Mouse (Mus musculus) stomach, embryonic 16.5 days (tissue): ENCODE data around the gene Rassf7. TPM values are rescaled to one million over a fixed set of nuclear protein-coding genes. Genes with fewer than 3 reads are reported as not detected.

ENCODE experiments used
- ATAC-seq: fragments of 200-750 bp; cut with Nextera tagmentation; 2 replicates; pipeline ENCODE4 v1.8.0; 2017; ENCODE audit warnings: moderate number of reproducible peaks, moderate TSS enrichment; ENCODE audit not compliant: insufficient read depth, low FRiP score
- H3K27ac ChIP-seq: fragments of 300-500 bp; sonication (generic); 2 replicates; pipeline ENCODE4 v1.5.1; 2014; ENCODE audit warnings: low read length
- H3K27me3 ChIP-seq: fragments of 300-500 bp; sonication (generic); 2 replicates; pipeline ENCODE4 v1.6.1; 2014; ENCODE audit warnings: low read length, control low read depth, mixed read lengths; ENCODE audit not compliant: control insufficient read depth, insufficient read depth
- H3K36me3 ChIP-seq: fragments of 300-500 bp; sonication (generic); 2 replicates; pipeline ENCODE4 v1.6.1; 2014; ENCODE audit warnings: low read length; ENCODE audit not compliant: control insufficient read depth, insufficient read depth
- H3K4me1 ChIP-seq: fragments of 300-500 bp; sonication (generic); 2 replicates; pipeline ENCODE4 v1.6.1; 2014; ENCODE audit warnings: low read length, control low read depth, mixed read lengths; ENCODE audit not compliant: control insufficient read depth, insufficient read depth
- H3K4me2 ChIP-seq: fragments of 300-500 bp; sonication (generic); 2 replicates; pipeline ENCODE4 v1.6.1; 2014; ENCODE audit warnings: low read depth, low read length, mixed read lengths
- H3K4me3 ChIP-seq: fragments of 300-500 bp; sonication (generic); replicated peaks from 2 replicates; pipeline ENCODE4 v1.5.1; 2014; ENCODE audit warnings: mild to moderate bottlenecking, low read length
- H3K9ac ChIP-seq: fragments of 300-500 bp; sonication (generic); 2 replicates; pipeline ENCODE4 v1.6.1; 2014; ENCODE audit warnings: low read length
- H3K9me3 ChIP-seq: fragments of 300-500 bp; sonication (generic); replicated peaks from 2 replicates; pipeline ENCODE4 v1.6.1; 2016; ENCODE audit warnings: low read length, control low read depth; ENCODE audit not compliant: control insufficient read depth
- WGBS: fragments of 180-500 bp; shearing (Covaris S2); extraction: QIAGEN DNeasy Blood & Tissue Kit; methylation state at CpG from one replicate; pipeline ENCODE4 v1.1.7; 2014; 5-methylcytosine and 5-hydroxymethylcytosine counted together
- polyA plus RNA-seq: library from polyadenylated mRNA; unstranded; fragments of >200 nt; fragmentation: Nextera tagmentation; extraction: Ambion mirVana; gene quantifications from 2 replicates; pipeline ENCODE4 v1.2.1, GENCODE M21; 2015

Gene Rassf7
- polyA plus RNA-seq, 1 experiment from 2014 or later, result 82.3 TPM

DNA sequence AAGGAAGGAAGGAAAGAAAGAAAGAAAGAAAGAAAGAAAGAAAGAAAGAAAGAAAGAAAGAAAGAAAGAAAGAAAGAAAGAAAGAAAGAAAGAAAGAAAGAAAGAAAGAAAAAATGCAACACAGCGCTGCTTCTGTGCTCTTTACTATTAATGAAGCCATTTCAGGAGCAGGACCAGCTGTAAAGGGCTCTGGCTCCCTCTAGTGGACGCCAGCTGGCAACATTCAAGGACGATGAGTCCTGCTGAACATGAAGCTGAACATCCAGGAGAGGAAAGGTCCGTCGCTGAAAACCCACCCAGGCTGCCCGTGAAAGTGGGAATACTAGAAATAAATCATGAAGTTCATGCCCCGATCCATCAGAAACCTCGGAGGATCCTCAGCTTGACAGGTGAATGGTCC lies 39.5 kb upstream of the Rassf7 start:
- H3K27ac ChIP-seq, result no peak overlapping the region
- H3K9me3 ChIP-seq, result no peaks in the 10 kb centered on the region
- H3K4me3 ChIP-seq, result no peak overlapping the region
- no peak overlapping the region; the same call in 1 of the 2 replicates for H3K9ac ChIP-seq
- WGBS, result 0% methylated on average over 8 of the region's 8 CpGs
- H3K36me3 ChIP-seq, result no peaks in the 10 kb centered on the region
- no peaks in the 10 kb centered on the region for H3K27me3 ChIP-seq
- ATAC-seq, result no peak
- no peak overlapping the region for H3K4me2 ChIP-seq
- peaks cover 6% of the 10 kb centered on the region; the same call in 1 of the 2 replicates for H3K4me1 ChIP-seq

DNA sequence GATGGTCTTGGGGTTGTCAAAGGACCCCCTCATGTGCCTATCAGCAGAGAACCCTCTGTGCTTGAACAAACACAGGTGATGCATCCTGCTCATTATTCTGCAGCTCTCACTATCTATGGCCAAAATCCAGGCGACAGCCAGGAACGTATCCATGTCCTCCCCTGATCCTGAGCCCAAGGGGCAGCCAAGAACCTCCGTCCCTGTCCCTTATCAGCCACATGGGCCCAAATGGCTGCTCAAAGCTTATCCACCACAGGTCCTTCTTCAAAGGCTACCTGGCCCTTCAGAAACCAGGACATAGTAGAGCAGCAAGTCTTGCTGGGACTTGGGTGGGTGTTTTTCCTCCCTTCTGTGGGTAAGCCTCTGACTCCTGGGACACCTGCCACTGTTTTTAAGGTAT lies 27.5 kb upstream of the Rassf7 start:
- Histone ChIP-seq H3K4me2 (no peak overlapping the region), H3K36me3 (peaks cover 13% of the 10 kb centered on the region), H3K27me3 (no peaks in the 10 kb centered on the region), H3K4me1 (peaks cover 19% of the 10 kb centered on the region), H3K9ac (no peak overlapping the region), H3K9me3 (no peaks in the 10 kb centered on the region), H3K27ac (no peak overlapping the region), H3K4me3 (no peak overlapping the region)
- ATAC-seq, result no peak
- WGBS, result 79% methylated on average over 3 of the region's 3 CpGs

DNA sequence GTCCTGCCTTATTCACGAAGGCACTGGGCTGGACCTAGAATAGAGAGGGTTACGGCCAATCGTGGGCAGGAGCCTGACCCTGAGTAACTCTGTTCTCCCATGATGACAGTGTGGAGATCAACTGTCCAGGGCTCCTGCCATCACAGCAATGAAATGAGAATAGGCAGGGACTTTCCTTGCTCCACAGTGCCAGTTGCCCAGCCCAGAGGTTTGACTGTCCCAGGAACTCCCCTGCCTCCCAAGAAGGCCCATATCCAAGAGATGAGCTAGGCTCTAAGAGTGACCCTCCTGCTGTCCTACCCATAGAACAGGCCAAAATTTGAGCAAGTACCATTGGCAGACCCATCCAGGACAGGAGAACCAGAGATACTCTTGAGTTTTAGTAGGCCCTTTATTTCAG lies 26.9 kb upstream of the Rassf7 start:
- ATAC-seq, result no peak

DNA sequence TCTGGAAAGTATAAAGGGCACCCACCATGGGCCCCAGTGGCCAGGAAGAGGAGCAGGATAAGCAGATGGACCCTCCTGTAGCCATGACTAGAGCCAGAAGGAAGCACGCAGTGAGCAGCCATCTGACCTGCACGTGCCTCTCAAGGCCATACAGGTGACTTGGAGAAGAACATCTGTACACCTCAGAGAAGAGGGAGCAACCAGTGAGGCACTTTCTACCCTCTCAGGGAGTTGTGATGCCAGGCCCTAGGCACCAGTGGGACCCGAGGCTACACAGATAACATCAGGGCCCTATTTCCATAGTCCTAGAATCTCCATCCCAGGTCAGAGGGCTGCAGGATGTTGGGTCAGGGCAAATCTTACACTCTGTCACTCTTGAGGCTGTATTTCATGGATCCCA lies 25.4 kb upstream of the Rassf7 start:
- WGBS, result 89% methylated on average over 3 of the region's 3 CpGs
- no peak overlapping the region for H3K4me3 ChIP-seq

More for the DNA sequence above, 26.9 kb upstream of the Rassf7 start:
- 90% methylated on average over 3 of the region's 3 CpGs for WGBS
- Histone ChIP-seq H3K9ac (no peak overlapping the region), H3K9me3 (no peaks in the 10 kb centered on the region), H3K27ac (no peak overlapping the region), H3K36me3 (peaks cover 13% of the 10 kb centered on the region), H3K4me3 (no peak overlapping the region), H3K4me2 (no peak overlapping the region), H3K27me3 (no peaks in the 10 kb centered on the region), H3K4me1 (peaks cover 19% of the 10 kb centered on the region)

DNA sequence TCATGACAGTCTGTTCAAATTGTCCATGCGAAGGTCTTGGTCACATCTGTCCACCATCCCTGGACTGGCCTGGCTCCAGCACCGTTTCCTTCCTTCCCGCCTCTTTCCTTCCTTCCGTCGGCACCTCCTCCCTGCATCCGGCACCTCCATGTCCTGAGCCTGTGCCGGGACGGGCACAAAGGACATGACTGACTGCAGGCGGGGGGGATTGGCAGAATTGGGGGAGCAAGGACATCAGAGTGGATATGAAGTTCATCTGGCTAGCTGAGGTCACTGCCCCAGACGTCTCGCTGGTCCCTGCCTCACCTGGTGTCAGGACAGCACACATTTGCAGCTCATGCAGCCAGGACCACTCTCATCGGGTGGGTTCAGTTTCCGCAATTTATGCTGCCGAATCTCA lies 24.6 kb upstream of the Rassf7 start:
- no peak overlapping the region for H3K27ac ChIP-seq
- WGBS, result 84% methylated on average over 14 of the region's 14 CpGs
- no peak overlapping the region for H3K9ac ChIP-seq
- no peaks in the 10 kb centered on the region for H3K27me3 ChIP-seq
- no peak overlapping the region for H3K4me3 ChIP-seq
- H3K4me1 ChIP-seq, result peaks cover 25% of the 10 kb centered on the region
- ATAC-seq, result no peak
- H3K9me3 ChIP-seq, result no peaks in the 10 kb centered on the region
- no peak overlapping the region for H3K4me2 ChIP-seq
- peaks cover 13% of the 10 kb centered on the region for H3K36me3 ChIP-seq

More for the DNA sequence above, 25.4 kb upstream of the Rassf7 start:
- peaks cover 13% of the 10 kb centered on the region for H3K36me3 ChIP-seq
- no peak for ATAC-seq
- peaks cover 23% of the 10 kb centered on the region for H3K4me1 ChIP-seq
- no peaks in the 10 kb centered on the region for H3K27me3 ChIP-seq
- no peak overlapping the region for H3K4me2 ChIP-seq
- no peaks in the 10 kb centered on the region for H3K9me3 ChIP-seq
- no peak overlapping the region for H3K27ac ChIP-seq
- H3K9ac ChIP-seq, result no peak overlapping the region

DNA sequence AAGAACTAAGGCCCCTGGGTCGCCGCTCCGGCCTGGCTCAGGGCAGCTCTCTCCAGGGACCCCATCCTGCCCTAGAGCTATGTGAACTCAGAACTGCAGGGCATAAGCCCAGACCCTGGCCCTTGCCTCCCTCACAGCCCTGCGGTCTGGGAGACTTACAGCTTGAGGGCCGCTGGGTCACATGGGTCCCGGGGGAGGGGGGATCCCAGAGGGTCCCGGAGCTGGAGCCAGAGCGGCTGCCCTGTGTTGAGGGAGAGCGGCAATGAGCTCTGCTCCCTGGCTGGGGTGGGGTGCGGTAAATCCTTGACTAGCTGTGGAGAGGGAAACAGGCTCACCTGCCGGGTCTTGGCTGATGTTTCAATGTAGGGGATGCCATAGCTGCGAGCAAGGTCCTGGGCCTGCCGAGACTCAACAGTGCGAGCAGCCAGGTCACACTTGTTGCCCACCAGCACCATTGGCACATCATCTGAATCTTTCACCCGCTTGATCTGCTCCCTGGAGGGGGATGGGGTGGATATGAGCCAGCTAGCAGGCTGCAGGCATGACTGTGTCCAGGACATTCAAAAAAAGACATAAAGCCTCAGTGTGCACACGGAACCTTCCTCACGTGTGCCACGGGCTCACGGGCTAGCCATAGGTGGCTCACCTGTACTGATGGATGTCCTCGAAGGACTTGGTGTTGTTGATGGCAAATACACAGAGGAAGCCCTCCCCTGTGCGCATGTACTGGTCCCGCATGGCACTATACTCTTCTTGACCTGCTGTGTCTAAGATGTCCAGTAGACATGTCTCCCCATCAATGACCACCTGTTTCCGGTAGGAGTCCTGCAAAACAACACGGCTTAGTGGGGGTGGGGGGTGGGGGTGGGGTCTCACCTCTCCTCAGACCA lies 23.6 kb upstream of the Rassf7 start:
- peaks cover 25% of the 10 kb centered on the region for H3K4me1 ChIP-seq
- WGBS, result 89% methylated on average over 24 of the region's 24 CpGs
- H3K27me3 ChIP-seq, result no peaks in the 10 kb centered on the region
- peak overlapping the region; percentile 93 for H3K4me2 ChIP-seq
- ATAC-seq, result no peak
- peaks cover 13% of the 10 kb centered on the region for H3K36me3 ChIP-seq
- H3K27ac ChIP-seq, result no peak overlapping the region
- H3K9me3 ChIP-seq, result no peaks in the 10 kb centered on the region
- peak overlapping the region; percentile 99; the same call in 1 of the 2 replicates for H3K9ac ChIP-seq
- peak overlapping the region; percentile 95 for H3K4me3 ChIP-seq

DNA sequence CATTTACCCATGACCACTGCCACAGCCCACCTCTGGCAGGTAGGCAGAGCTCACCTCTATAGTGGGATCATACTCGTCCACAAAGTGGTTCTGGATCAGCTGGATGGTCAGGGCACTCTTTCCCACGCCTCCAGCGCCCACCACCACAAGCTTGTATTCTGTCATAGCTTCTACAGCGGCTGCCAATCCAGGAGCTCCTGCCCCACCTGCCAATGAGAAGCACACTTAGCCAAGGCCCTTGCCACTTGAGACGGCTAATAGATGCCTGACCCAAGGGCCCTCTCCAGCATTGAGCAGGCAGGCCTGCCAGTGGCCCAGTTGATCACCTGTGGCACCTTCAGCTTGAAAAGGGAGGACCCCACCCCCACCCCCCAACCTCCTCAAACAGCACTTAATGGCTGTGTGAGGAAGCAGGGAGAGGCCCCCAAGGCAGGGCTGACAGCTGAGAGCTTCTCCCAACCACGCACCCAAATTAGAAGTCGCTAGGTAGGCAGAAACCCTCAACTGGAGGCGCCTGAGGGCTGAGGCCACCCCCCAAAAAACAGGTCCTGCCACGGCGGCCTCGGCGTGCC lies 22.8 kb upstream of the Rassf7 start:
- no peak for ATAC-seq
- Histone ChIP-seq H3K27me3 (no peaks in the 10 kb centered on the region), H3K9me3 (no peaks in the 10 kb centered on the region), H3K4me1 (peaks cover 25% of the 10 kb centered on the region), H3K36me3 (peaks cover 13% of the 10 kb centered on the region), H3K27ac (peak overlapping the region; percentile 93), H3K4me3 (peak overlapping the region; percentile 95), H3K4me2 (peak overlapping the region; percentile 93), H3K9ac (peak overlapping the region; percentile 99)
- 25% methylated on average over 12 of the region's 12 CpGs for WGBS

DNA sequence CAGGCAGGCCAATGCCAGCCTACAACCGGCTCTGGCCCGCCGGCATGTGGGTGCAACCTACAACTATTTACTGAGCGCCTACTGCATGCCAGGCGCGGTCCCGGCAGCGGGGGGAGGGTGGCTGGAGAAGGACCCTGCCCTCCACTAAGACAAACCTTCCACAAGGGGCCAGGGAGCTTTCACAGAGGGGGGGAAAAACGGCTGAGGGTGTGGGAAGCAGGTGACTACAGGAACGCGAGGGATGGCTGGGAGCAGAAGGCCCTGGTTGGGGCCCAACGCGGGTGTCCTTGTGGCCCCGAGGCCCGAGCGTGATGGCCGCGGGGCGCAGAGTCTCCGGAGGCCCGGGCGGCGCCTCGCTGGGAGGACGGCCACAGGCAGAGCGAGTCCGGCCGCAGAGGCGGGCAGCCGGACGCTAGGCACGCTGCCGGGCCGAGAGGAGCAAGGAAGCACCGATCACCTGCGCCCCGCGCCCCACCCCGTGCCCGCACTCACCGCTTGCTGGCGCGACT lies 22.3 kb upstream of the Rassf7 start:
- Histone ChIP-seq H3K4me3 (peak overlapping the region; percentile 95), H3K4me1 (peaks cover 25% of the 10 kb centered on the region), H3K9ac (peak overlapping the region; percentile 99), H3K36me3 (peaks cover 13% of the 10 kb centered on the region), H3K9me3 (no peaks in the 10 kb centered on the region), H3K4me2 (peak overlapping the region; percentile 93), H3K27me3 (no peaks in the 10 kb centered on the region), H3K27ac (peak overlapping the region; percentile 93)
- peak; percentile 2; the same call in 1 of the 2 replicates for ATAC-seq
- under 1% methylated on average over 43 of the region's 43 CpGs for WGBS

DNA sequence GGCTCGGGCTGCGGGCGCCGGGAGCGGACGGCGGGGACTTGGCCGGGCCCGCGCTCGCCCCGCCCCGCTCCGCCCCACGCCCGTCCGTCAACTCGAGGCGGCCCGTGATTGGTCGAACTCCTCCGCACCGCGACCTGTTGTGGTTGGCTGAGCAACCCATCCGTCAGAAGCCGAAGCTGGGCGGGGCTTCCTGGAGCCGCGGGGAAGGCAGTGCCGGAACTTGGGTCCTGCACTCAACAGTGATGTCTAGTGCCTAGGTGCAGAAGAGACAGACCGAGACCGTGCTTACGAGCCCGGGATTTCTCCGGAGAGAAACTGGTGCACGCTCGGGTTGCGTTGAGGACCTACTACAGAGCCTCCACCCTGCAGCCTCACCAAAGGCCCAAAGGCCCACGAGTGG lies 21.7 kb upstream of the Rassf7 start, which contains the start of the genes Hras and Lrrc56:
TSS of gene Hras (minus strand) at position 58 of the 400 bp plus-strand sequence.
TSS of gene Lrrc56 (plus strand) at position 210 of the 400 bp plus-strand sequence.
- peak within 1 kb of the TSS; percentile 93 for H3K27ac ChIP-seq
- H3K9me3 ChIP-seq, result no peaks in the 10 kb centered on the region
- under 1% methylated on average over 38 of the region's 39 CpGs for WGBS
- peaks cover 25% of the 10 kb centered on the region for H3K4me1 ChIP-seq
- peak within 1 kb of the TSS; percentile 99 for H3K9ac ChIP-seq
- no peaks in the 10 kb centered on the region for H3K27me3 ChIP-seq
- peak within 1 kb of the TSS; percentile 95 for H3K4me3 ChIP-seq
- peak within 1 kb of the TSS; percentile 93 for H3K4me2 ChIP-seq
- peak; percentile 96 for ATAC-seq
- peaks cover 13% of the 10 kb centered on the region for H3K36me3 ChIP-seq
